Mouse (Mus musculus): ENCODE results near the gene Camk2d.

GRCm38 (mm10) chr3:126638259-126638658 is 42.2 kb downstream of the Camk2d start:
- no peak for TF ChIP-seq POLR2A (IDR thresholded peaks at IDR 0.05; ENCODE audit: insufficient read depth, low read depth, low read length)
- no peak for TF ChIP-seq CTCF (IDR thresholded peaks at IDR 0.05; ENCODE audit: insufficient read depth, low read depth, low read length)

All from olfactory bulb, adult 2 months (tissue).